Mouse (Mus musculus) spleen, adult 10 weeks (tissue): ENCODE measurements around the gene Csf3r. TPM values are rescaled to one million over a fixed set of nuclear protein-coding genes. Genes with fewer than 3 reads are reported as not detected.

ENCODE experiments used
- polyA plus RNA-seq: library from polyadenylated mRNA; stranded (reverse); fragments of 350-450 nt; fragmentation: Illumina TruSeq; extraction: RNeasy Lipid Tissue Mini Kit (QIAGEN cat#74804); gene quantifications from one replicate; pipeline ENCODE4 v1.2.3, GENCODE M21; 2015; ENCODE audit warnings: low replicate concordance; ENCODE audit not compliant: insufficient read depth

The Csf3r gene
- 39.9 TPM for polyA plus RNA-seq

GRCm38 (mm10) chr4:126024303-126024900 is at the start of gene Csf3r:
TSS of gene Csf3r (plus strand) at chr4:126024550.

GRCm38 (mm10) chr4:126046851-126047585 is 22.7 kb downstream of the Csf3r start, which contains the start of gene Mrps15:
TSS of gene Mrps15 (plus strand) at chr4:126046925.

GRCm38 (mm10) chr4:126058134-126058996 is 34.0 kb downstream of the Csf3r start, which contains the start of gene Oscp1:
TSS of gene Oscp1 (plus strand) at chr4:126058565.

Other genes with a start within 250 kb of the Csf3r start
- gene Mrps15, start 22.4 kb downstream of the Csf3r start, polyA plus RNA-seq: 68.2 TPM
- 1.8 TPM for gene Oscp1, start 34.0 kb downstream of the Csf3r start, polyA plus RNA-seq
- gene Lsm10, start 72.1 kb downstream of the Csf3r start, polyA plus RNA-seq: 13.7 TPM
- 17.5 TPM for gene Stk40, start 79.4 kb downstream of the Csf3r start, polyA plus RNA-seq
- gene Eva1b, start 123.2 kb downstream of the Csf3r start, polyA plus RNA-seq: 1.0 TPM
- gene Sh3d21, start 138.9 kb downstream of the Csf3r start, polyA plus RNA-seq: 1.6 TPM
- 350 TPM for gene Thrap3, start 178.2 kb downstream of the Csf3r start, polyA plus RNA-seq
- 30.9 TPM for gene Map7d1, start 231.8 kb downstream of the Csf3r start, polyA plus RNA-seq
- gene Trappc3, start 237.8 kb downstream of the Csf3r start, polyA plus RNA-seq: 53.5 TPM